Mouse (Mus musculus) small intestine, adult 2 months (tissue): ENCODE data around the gene Bckdk.

ENCODE experiments used
- CTCF ChIP-seq: fragments of 200-500 bp; IDR thresholded peaks from 2 replicates; pipeline ENCODE4 v1.5.1; 2012; ENCODE audit warnings: low read depth, mild to moderate bottlenecking, control low read depth, inconsistent platforms, low read length, moderate library complexity, mixed read lengths; ENCODE audit not compliant: insufficient replicate concordance, insufficient read length; ENCODE audit errors: extremely low read depth
- POLR2A ChIP-seq: fragments of 200-500 bp; IDR thresholded peaks from 2 replicates; pipeline ENCODE4 v1.6.1; 2012; ENCODE audit warnings: low read depth, mild to moderate bottlenecking, control low read depth, inconsistent platforms, low read length, moderate library complexity

DNA sequence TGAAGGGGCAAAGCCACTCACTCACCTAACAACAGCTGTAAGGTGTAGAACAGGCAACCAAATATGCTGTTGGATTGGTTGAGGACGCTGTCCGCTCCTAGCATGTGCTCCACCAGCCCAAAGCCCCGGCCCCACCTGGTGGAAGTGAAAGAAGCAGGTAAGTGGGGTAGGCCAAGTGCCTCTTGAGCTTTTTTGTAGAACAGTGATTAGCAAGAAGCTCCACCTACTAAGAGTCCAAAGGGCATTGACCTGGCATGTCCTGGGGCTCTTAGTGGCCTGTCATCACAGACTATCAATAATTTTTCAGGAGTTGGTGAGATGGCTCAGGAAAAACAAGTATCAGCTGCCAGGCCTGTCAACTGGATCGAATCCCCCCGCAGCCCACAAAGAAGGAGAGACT is 9.4 kb upstream of the Bckdk start:
- TF ChIP-seq CTCF (no peak), POLR2A (no peak)
